Mouse (Mus musculus) midbrain, embryonic 14.5 days (tissue): Measurements from ENCODE around the gene Cnot10. TPM values are rescaled to one million over a fixed set of nuclear protein-coding genes. Genes with fewer than 3 reads are reported as not detected.
A peak's percentile ranks its signal among the peaks of the same experiment; 100 is the strongest.

Experiments
- ATAC-seq: fragments of 200-750 bp; cut with Nextera tagmentation; 2 replicates; pipeline ENCODE4 v1.8.0; 2017; ENCODE audit warnings: moderate number of reproducible peaks, moderate library complexity; ENCODE audit not compliant: low FRiP score, low TSS enrichment
- DNase-seq: peaks from one replicate; pipeline ENCODE4 v3.0.0-alpha.2; 2015
- H3K27ac ChIP-seq: fragments of 300-500 bp; sonication (generic); replicated peaks from 2 replicates; pipeline ENCODE4 v1.5.1; 2014; ENCODE audit warnings: mild to moderate bottlenecking, low read depth, low read length, moderate library complexity
- H3K27me3 ChIP-seq: fragments of 300-500 bp; sonication (generic); 2 replicates; pipeline ENCODE4 v1.6.1; 2014; ENCODE audit warnings: low read length, control low read depth, mixed read lengths; ENCODE audit not compliant: control insufficient read depth, insufficient read depth
- H3K36me3 ChIP-seq: fragments of 300-500 bp; sonication (generic); 2 replicates; pipeline ENCODE4 v1.6.1; 2014; ENCODE audit warnings: low read length, control low read depth; ENCODE audit not compliant: control insufficient read depth, insufficient read depth
- H3K4me1 ChIP-seq: fragments of 300-500 bp; sonication (generic); 2 replicates; pipeline ENCODE4 v1.6.1; 2014; ENCODE audit warnings: mild to moderate bottlenecking, antibody characterized with exemption, low read length, control low read depth; ENCODE audit not compliant: control insufficient read depth, insufficient read depth
- H3K4me2 ChIP-seq: fragments of 300-500 bp; sonication (generic); 2 replicates; pipeline ENCODE4 v1.6.1; 2014; ENCODE audit warnings: mild to moderate bottlenecking, low read length, moderate library complexity
- H3K4me3 ChIP-seq: fragments of 300-500 bp; sonication (generic); replicated peaks from 2 replicates; pipeline ENCODE4 v1.5.1; 2014; ENCODE audit warnings: low read depth, low read length
- H3K9ac ChIP-seq: fragments of 300-500 bp; sonication (generic); replicated peaks from 2 replicates; pipeline ENCODE4 v1.6.1; 2014; ENCODE audit warnings: mild to moderate bottlenecking, low read length, moderate library complexity
- H3K9me3 ChIP-seq: fragments of 300-500 bp; sonication (generic); 2 replicates; pipeline ENCODE4 v1.6.1; 2016; ENCODE audit warnings: low read length, control low read depth, mixed read lengths; ENCODE audit not compliant: control insufficient read depth
- WGBS: fragments of 180-500 bp; shearing (Covaris S2); extraction: QIAGEN DNeasy Blood & Tissue Kit; methylation state at CpG from one replicate; pipeline ENCODE4 v1.1.7; 2014; 5-methylcytosine and 5-hydroxymethylcytosine counted together
- polyA plus RNA-seq: library from polyadenylated mRNA; unstranded; fragments of >200 nt; fragmentation: Nextera tagmentation; extraction: Ambion mirVana; gene quantifications from 2 replicates; pipeline ENCODE4 v1.2.1, GENCODE M21; 2014

Cnot10 gene
- polyA plus RNA-seq, result 44.0 and 56.7 TPM in 2 replicates

DNA sequence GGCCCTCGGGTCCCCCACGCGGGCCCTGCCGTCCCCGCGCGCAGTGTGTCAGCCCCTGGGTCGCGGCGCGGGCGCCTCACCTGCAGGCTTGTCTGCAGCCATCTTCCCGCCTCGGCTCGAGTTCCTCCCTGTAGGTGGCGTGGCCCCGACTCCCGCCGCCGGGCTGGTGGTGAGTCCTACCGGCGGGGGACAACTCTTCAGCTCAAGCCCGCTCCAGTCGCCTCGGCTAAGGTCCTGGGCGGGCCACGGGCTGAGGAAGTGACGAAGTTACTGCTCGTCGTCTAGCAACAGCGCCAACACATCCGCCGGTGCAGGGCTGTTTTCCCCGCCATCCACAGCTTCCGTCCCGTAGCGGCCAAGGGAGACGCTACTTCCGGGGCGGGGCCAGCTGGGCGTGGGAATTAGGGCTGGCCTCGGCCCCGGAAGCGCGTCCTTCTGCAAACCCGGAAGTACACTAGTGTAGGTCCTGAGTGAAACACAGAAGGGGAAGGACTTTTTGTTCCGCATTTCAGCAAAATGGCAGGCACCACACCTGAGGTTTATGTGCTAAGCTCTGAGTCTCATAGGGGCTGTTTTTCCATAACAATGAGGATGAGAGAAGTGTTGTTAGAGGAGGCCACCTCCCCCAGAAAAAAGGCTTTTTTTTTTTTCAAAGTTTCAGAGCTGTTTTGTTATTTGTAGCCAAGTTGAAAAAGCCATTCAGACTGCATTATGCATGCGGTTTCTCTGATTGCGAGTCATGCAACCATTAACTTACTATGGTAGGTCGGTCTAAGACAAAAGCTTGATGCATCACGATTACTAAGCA is at the start of gene Cnot10:
Cnot10 (minus strand) TSS at position 346 of the 808 bp plus-strand sequence.
- H3K27ac ChIP-seq, result peak within 1 kb of the TSS; percentile 82
- peak within 1 kb of the TSS; percentile 92 for H3K4me2 ChIP-seq
- no peaks in the 10 kb centered on the region; the same call in 1 of the 2 replicates for H3K27me3 ChIP-seq
- peak within 1 kb of the TSS; percentile 86 for H3K4me3 ChIP-seq
- DNase-seq (peak; percentile 99), ATAC-seq (peak; percentile 98)
- no peaks in the 10 kb centered on the region for H3K9me3 ChIP-seq
- peak within 1 kb of the TSS; percentile 72 for H3K9ac ChIP-seq
- 3% methylated on average over 51 of the region's 51 CpGs for WGBS
- H3K4me1 ChIP-seq, result peaks cover 16% of the 10 kb centered on the region
- H3K36me3 ChIP-seq, result no peaks in the 10 kb centered on the region

DNA sequence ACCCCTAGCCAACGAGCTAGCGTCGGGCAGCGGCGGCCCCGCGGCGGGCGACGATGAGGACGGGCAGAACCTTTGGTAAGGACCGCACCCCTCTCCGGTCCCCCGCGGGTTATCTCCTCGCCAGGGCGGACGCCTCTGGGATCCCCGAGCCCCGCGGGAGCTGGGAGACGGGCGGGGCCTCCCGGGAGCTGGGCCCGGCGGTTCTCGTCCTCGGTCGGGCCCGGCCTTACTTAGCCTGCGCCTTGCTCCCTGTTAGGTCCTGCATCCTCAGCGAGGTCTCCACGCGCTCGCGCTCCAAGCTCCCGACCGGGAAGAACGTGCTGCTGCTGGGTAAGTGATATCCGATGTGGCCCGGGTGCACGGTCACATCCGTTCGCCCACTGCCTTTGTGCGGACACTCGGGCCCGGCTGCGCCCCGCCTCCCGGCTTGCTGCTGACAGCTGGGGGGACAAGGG is 49.0 kb upstream of the Cnot10 start:
- ATAC-seq (peak; percentile 72; the same call in 1 of the 2 replicates), DNase-seq (peak; percentile 74)
- H3K27me3 ChIP-seq, result no peaks in the 10 kb centered on the region
- peak overlapping the region; percentile 98 for H3K27ac ChIP-seq
- peak overlapping the region; percentile 96 for H3K4me3 ChIP-seq
- H3K36me3 ChIP-seq, result peaks cover 17% of the 10 kb centered on the region
- peaks cover 15% of the 10 kb centered on the region for H3K4me1 ChIP-seq
- under 1% methylated on average over 50 of the region's 50 CpGs for WGBS
- H3K4me2 ChIP-seq, result peak overlapping the region; percentile 73
- H3K9me3 ChIP-seq, result no peaks in the 10 kb centered on the region
- H3K9ac ChIP-seq, result peak overlapping the region; percentile 95

DNA sequence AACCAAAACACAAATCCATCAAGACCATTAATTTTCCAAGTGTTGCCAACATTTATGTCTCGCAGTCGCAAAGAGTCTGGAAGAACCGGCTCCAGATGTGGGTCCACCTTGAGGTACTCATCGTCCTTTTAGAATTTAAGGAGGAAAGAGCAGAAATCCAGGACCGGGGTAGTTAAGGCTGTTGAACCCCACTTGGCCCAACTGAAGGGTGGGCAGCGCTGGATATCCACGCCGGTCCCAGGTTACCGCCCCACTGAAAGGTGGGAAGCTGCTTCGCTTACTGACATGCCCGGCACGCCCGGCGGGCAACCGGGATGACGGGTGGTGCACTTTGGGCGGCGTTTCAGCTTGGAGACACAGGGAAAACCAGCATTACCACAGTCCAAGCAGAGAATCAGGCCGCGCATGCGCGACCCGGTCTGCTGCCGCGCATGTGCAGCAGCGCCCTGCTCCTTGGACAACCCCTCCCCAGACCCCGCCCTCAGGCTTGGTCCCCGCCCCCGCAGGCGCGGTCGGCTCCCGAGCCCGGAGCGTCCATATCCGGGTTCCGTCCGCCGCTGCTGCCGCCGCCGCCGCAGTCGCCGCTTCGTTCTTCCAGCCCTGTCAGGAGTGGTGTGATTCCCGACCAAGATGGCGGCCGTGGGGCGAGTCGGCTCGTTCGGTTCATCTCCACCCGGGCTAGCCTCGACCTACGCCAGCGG is 48.4 kb upstream of the Cnot10 start, which contains the start of gene Dync1li1:
Dync1li1 (plus strand) TSS at position 539 of the 701 bp plus-strand sequence.
- 1% methylated on average over 57 of the region's 57 CpGs for WGBS
- peak; percentile 95 for ATAC-seq

DNA sequence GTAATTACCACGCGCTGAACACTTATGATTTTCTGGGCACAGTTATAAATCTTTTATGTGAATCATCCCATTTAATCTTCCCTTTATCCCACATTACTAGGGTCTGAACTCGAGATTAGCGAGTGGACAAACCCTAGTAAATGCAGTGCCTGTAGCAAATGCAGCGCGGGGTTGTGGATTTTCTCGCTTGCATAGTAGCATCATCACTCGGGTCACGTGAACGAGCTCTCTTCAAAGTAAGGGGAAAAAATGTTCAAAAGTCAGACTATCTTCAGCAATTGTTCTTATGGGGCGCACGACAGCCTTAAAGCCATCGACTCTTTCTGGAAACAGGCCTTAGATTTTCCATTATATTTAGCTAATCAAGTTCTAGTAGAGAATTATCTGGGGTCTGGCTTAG is 47.7 kb upstream of the Cnot10 start:
- ATAC-seq (no peak), DNase-seq (peak; percentile 34)
- no peaks in the 10 kb centered on the region for H3K9me3 ChIP-seq
- H3K4me3 ChIP-seq, result peak overlapping the region; percentile 96; the same call in 1 of the 2 replicates
- WGBS, result 65% methylated on average over 13 of the region's 13 CpGs
- H3K27ac ChIP-seq, result peak overlapping the region; percentile 98; the same call in 1 of the 2 replicates
- H3K4me1 ChIP-seq, result peaks cover 15% of the 10 kb centered on the region
- H3K4me2 ChIP-seq, result peak overlapping the region; percentile 73
- H3K36me3 ChIP-seq, result peaks cover 6% of the 10 kb centered on the region
- H3K27me3 ChIP-seq, result no peaks in the 10 kb centered on the region
- peak overlapping the region; percentile 95; the same call in 1 of the 2 replicates for H3K9ac ChIP-seq

More for the DNA sequence above, 48.4 kb upstream of the Cnot10 start, which contains the start of gene Dync1li1:
- Histone ChIP-seq H3K9ac (peak within 1 kb of the TSS; percentile 95), H3K36me3 (peaks cover 12% of the 10 kb centered on the region), H3K4me1 (peaks cover 15% of the 10 kb centered on the region), H3K27me3 (no peaks in the 10 kb centered on the region), H3K4me2 (peak within 1 kb of the TSS; percentile 73), H3K9me3 (no peaks in the 10 kb centered on the region), H3K4me3 (peak within 1 kb of the TSS; percentile 96), H3K27ac (peak within 1 kb of the TSS; percentile 98)
- peak; percentile 99 for DNase-seq

DNA sequence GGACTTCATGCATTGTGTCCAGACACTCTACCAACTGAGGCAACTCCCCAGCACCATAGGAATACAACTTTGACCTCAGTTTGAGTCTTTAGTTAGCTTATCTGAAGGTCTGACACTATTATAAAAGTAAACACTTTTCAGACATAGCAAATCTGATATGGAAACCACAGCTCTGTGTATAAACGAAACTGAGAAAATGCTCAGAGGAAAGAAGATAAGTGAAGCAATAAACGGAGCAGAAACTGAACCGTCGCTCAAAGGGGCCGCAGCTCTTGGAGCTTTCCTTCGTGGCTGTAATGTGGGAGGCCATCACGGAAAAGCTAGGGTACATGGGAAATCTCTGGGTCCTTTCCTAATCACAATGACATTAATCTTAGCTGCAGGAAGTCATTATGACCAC is 46.3 kb upstream of the Cnot10 start:
- Histone ChIP-seq H3K4me1 (peaks cover 15% of the 10 kb centered on the region), H3K4me3 (no peak overlapping the region), H3K27ac (no peak overlapping the region), H3K36me3 (no peaks in the 10 kb centered on the region), H3K27me3 (no peaks in the 10 kb centered on the region), H3K9ac (no peak overlapping the region), H3K9me3 (no peaks in the 10 kb centered on the region), H3K4me2 (no peak overlapping the region)
- no peak for DNase-seq
- WGBS, result 94% methylated on average over 7 of the region's 7 CpGs
- no peak for ATAC-seq

DNA sequence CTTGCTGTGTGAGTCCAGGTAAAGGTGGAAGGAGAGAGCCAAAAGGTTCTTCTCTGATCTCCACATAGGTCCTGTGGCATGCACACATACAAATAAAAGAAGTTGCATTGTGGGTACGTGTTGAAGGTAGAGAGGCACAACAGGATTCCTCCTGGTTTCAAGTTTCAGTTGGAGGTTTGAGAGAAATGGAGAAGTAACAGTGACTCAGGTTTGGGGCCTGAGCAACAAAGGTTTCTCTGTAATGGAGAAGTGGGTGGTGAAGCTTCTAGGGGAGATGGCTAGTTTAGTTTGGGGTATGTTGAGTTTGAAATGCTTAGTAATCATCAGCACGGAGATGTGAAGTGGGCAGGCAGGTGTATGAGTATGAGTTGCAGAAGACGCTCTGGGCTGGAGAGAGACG is 42.2 kb upstream of the Cnot10 start:
- ATAC-seq (no peak), DNase-seq (no peak)
- Histone ChIP-seq H3K27me3 (no peaks in the 10 kb centered on the region), H3K4me2 (no peak overlapping the region), H3K27ac (no peak overlapping the region), H3K36me3 (no peaks in the 10 kb centered on the region), H3K9me3 (no peaks in the 10 kb centered on the region), H3K9ac (no peak overlapping the region), H3K4me1 (no peaks in the 10 kb centered on the region), H3K4me3 (no peak overlapping the region)
- WGBS, result 85% methylated on average over 4 of the region's 4 CpGs

DNA sequence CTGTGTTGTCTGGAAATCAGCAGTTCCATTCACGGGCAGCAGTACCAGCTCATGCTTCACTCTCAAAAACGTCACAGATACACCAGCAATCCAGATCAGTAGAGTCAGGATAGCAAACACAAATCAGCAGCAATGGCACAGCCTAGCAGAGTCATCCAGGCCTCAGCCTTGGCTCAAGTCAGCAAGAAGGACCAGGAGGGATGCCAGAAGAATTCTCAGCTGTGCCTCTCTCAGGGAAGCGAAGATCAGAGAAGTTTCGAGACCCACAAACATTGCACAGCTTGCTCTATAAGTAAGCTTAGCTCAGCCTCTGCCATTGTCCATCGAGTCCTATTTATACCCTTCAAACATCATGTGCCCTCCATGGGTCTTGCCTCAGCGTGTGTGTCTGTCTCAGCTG is 40.5 kb upstream of the Cnot10 start:
- no peak for DNase-seq
- Histone ChIP-seq H3K36me3 (no peaks in the 10 kb centered on the region), H3K27ac (no peak overlapping the region), H3K4me2 (no peak overlapping the region), H3K9me3 (no peaks in the 10 kb centered on the region), H3K4me3 (no peak overlapping the region), H3K4me1 (no peaks in the 10 kb centered on the region), H3K27me3 (no peaks in the 10 kb centered on the region), H3K9ac (no peak overlapping the region)
- ATAC-seq, result no peak
- 82% methylated on average over 6 of the region's 6 CpGs for WGBS

DNA sequence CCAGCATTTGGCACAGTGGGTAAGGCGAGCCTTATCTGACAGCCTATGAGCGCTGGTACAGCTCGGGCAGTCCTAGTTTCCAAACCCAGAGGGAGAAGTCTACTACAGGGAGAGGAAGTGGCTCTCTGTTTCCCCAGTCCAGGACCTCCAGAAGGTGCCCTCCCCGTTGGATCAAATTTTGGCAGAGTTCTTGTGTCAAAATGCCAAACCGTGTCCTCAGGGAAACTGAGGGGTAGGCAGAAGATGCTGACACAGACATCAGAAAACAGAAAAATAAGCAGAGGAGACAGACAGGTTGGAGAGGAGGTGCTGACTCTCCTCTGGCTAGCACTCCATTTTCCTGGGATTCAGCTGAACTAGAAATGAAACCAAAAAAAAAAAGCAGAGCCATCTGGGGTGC is 40.0 kb upstream of the Cnot10 start:
- Histone ChIP-seq H3K27ac (no peak overlapping the region), H3K4me1 (no peaks in the 10 kb centered on the region), H3K9ac (no peak overlapping the region), H3K9me3 (no peaks in the 10 kb centered on the region), H3K4me2 (no peak overlapping the region), H3K4me3 (no peak overlapping the region), H3K27me3 (no peaks in the 10 kb centered on the region), H3K36me3 (no peaks in the 10 kb centered on the region)
- 87% methylated on average over 5 of the region's 5 CpGs for WGBS
- DNase-seq, result no peak
- ATAC-seq, result no peak
